Mouse (Mus musculus) liver, postnatal 0 days (tissue): ENCODE results near the gene Zfp334.

Source experiments
- CTCF ChIP-seq: sonication (generic); IDR thresholded peaks from 2 replicates; pipeline ENCODE4 v1.5.1; 2016; ENCODE audit warnings: antibody characterized with exemption, low read depth
- EP300 ChIP-seq: IDR thresholded peaks from 2 replicates; pipeline ENCODE4 v1.6.1; 2016; ENCODE audit warnings: antibody characterized with exemption, low read depth, mild to moderate bottlenecking

DNA sequence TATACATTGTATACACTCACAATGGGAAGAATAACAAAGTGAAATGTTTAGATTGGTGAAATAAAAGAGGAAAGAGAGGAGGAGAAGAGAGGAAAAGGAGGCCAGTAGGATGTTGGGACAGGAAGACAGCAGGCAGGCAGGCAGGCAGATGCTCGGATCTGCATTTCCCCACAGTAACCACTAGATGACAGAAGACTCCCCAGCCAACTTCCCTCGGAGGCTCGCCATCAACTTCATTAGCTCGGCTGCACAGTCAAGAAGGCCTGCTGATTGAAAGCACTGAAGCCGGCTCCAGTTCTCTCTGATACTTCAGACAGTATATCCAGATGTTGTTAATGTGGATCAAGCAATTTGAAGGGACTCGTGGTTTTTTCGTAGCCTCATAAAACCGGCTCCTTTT, 3.5 kb upstream of the Zfp334 start:
- TF ChIP-seq CTCF (peak; percentile 85), EP300 (no peak)
